Mouse (Mus musculus): Measurements from ENCODE around the gene Sult2a4. TPM values are rescaled to one million over a fixed set of nuclear protein-coding genes. Genes with fewer than 3 reads are reported as not detected.
"Not testable (repeated sequence)": the region's sequence is repeated elsewhere in the genome, so short reads cannot be mapped to it uniquely, and the experiment has no call there.

The Sult2a4 gene
- not detected in 2 replicates for polyA plus RNA-seq (2015; fragmentation: Nextera tagmentation; extraction: Ambion mirVana)

- ATAC-seq, H3K4me1 ChIP-seq: not testable (repeated sequence)
- WGBS, result 92% methylated on average over 6 of the region's 6 CpGs
These were observed at the start of gene Sult2a4 for GRCm38 (mm10) chr7:13989507-13989906. Gene Sult2a4 (minus strand): TSS chr7:13989607.

DNA sequence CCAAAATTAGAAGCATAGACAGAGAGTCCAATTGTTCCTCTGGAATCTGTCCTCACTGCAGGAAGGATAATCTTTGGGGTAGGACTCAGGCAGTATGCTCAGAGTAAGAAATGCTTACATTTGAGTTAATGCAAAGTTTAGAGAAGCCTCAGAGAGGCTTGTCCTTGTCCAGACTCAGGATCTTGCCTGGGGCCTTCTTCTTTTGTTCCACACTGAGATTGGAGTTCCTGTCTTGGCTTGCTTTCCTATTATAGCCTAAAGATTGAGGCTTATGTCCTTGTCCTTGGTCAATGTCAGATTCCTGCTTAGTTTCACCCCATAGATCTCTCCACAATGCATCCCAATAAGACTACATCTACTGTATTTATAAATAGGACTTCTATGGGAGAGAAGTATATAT lies 41.4 kb upstream of the Sult2a4 start:
- H3K9ac ChIP-seq; H3K27me3 ChIP-seq; H3K27ac ChIP-seq; ATAC-seq; H3K36me3 ChIP-seq (ENCODE audit: poor library complexity, severe bottlenecking); H3K9me3 ChIP-seq (replicated peaks); H3K4me1 ChIP-seq; H3K4me2 ChIP-seq; H3K4me3 ChIP-seq: not testable (repeated sequence)

More at GRCm38 (mm10) chr7:13989507-13989906, at the start of gene Sult2a4:
- not testable (repeated sequence) for H3K4me2 ChIP-seq; H3K27me3 ChIP-seq; H3K27ac ChIP-seq; H3K4me3 ChIP-seq; H3K36me3 ChIP-seq (ENCODE audit: poor library complexity, severe bottlenecking); H3K9me3 ChIP-seq (replicated peaks); H3K9ac ChIP-seq

DNA sequence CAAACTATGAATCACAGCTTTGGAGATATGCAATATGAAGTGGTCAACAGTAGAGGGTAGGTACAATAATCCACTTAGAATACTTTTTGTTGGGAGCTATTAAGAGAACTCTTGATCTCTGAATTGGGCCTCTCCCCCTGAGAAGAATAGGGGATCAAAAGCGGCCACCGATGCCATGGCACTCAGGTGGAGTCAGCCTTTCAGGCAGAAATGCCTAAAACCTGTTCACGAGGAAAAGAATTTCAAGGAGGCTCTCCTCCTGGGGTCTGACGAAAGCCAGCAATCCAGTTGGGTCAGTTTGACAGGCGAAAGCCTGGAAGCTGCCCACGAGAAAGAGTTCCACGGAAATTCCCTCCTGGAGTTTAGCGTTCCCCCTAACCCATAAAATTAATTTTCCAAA lies 23.7 kb upstream of the Sult2a4 start:
- Histone ChIP-seq H3K9ac (no peak overlapping the region), H3K36me3 (ENCODE audit: poor library complexity, severe bottlenecking) (no peaks in the 10 kb centered on the region), H3K27me3 (no peaks in the 10 kb centered on the region), H3K4me1 (no peaks in the 10 kb centered on the region), H3K9me3 (replicated peaks) (peaks cover 35% of the 10 kb centered on the region), H3K4me2 (no peak overlapping the region), H3K27ac (no peak overlapping the region), H3K4me3 (no peak overlapping the region)
- WGBS, result 91% methylated on average over 8 of the region's 8 CpGs
- no peak for ATAC-seq

GRCm38 (mm10) chr7:14010686-14011085 lies 21.3 kb upstream of the Sult2a4 start:
- H3K9ac ChIP-seq; H3K4me1 ChIP-seq; H3K4me2 ChIP-seq; H3K4me3 ChIP-seq; H3K27me3 ChIP-seq; ATAC-seq; H3K27ac ChIP-seq; H3K36me3 ChIP-seq (ENCODE audit: poor library complexity, severe bottlenecking): not testable (repeated sequence)
- peaks cover 27% of the 10 kb centered on the region for H3K9me3 ChIP-seq (replicated peaks)

Other genes with a start within 250 kb of the Sult2a4 start
- not detected in 2 replicates for gene Sult2a1, start 152.2 kb downstream of the Sult2a4 start, polyA plus RNA-seq (2015; fragmentation: Nextera tagmentation; extraction: Ambion mirVana)
- gene Sult2a3, start 133.4 kb upstream of the Sult2a4 start, polyA plus RNA-seq (2015; fragmentation: Nextera tagmentation; extraction: Ambion mirVana), result not detected in 2 replicates